ENCODE assay signal across 27 mouse cellular contexts in genomic region chr17:83083521-83083920, GRCm38 (mm10).
DNase-seq lines count a peak whose midpoint lies in the region; ATAC-seq and TF ChIP-seq lines count a peak whose summit lies in the region.
"Had no signal": no experiment of that assay in that cellular context is flagged by ENCODE, and none has a peak within 500 bp of the region (broad histone marks: within the 10 kb centered on the region; RNA-seq: fewer than 3 reads in every experiment).

No protein-coding gene starts in this region.

- H3K4me1 ChIP-seq in heart, embryonic 10.5 days, result peaks cover 26% of the 10 kb centered on the region
- H3K4me1 ChIP-seq in heart, adult 2 months (ENCODE audit: control insufficient read depth, insufficient read depth, low read length), result peaks cover 1% of the 10 kb centered on the region; the same call in 1 of the 2 replicates
- peaks cover 19% of the 10 kb centered on the region for H3K4me1 ChIP-seq in lung, embryonic 14.5 days (ENCODE audit: insufficient read depth)
- peaks cover 56% of the 10 kb centered on the region for H3K4me1 ChIP-seq in limb, embryonic 13.5 days
- H3K4me1 ChIP-seq in stomach, postnatal 0 days (replicated peaks; ENCODE audit: control insufficient read depth, insufficient read depth), result no peaks in the 10 kb centered on the region
- peaks cover 7% of the 10 kb centered on the region for H3K4me1 ChIP-seq in midbrain, embryonic 10.5 days
- H3K4me1 ChIP-seq: liver, embryonic 13.5 days; megakaryocyte, embryonic 14.5 days had no signal

- no peak for TF ChIP-seq CTCF in heart, adult 2 months (IDR thresholded peaks at IDR 0.05)
- TF ChIP-seq CTCF in lung, embryonic 14.5 days (IDR thresholded peaks at IDR 0.05; ENCODE audit: low read depth), result no peak
- TF ChIP-seq CTCF in stomach, postnatal 0 days (IDR thresholded peaks at IDR 0.05; ENCODE audit: low read depth), result no peak

- no peak overlapping the region for H3K4me2 ChIP-seq in lung, embryonic 14.5 days
- no peak overlapping the region for H3K4me2 ChIP-seq in limb, embryonic 13.5 days (replicated peaks)
- no peak overlapping the region for H3K4me2 ChIP-seq in stomach, postnatal 0 days (replicated peaks; ENCODE audit: low read depth)
- H3K4me2 ChIP-seq: embryonic facial prominence, embryonic 13.5 days; forebrain, embryonic 13.5 days; heart, embryonic 15.5 days; hindbrain, embryonic 15.5 days; liver, embryonic 13.5 days; neural tube, embryonic 13.5 days had no signal

- TF ChIP-seq POLR2A in heart, adult 2 months (IDR thresholded peaks at IDR 0.05; ENCODE audit: insufficient read depth, low read depth, low read length), result no peak

- no peak overlapping the region for H3K9ac ChIP-seq in heart, adult 2 months (ENCODE audit: low read depth, low read length)
- H3K9ac ChIP-seq in lung, embryonic 14.5 days, result no peak overlapping the region
- no peak overlapping the region for H3K9ac ChIP-seq in limb, embryonic 13.5 days
- H3K9ac ChIP-seq in stomach, postnatal 0 days (ENCODE audit: low read length), result no peak overlapping the region
- H3K9ac ChIP-seq: embryonic facial prominence, embryonic 13.5 days; forebrain, embryonic 13.5 days; heart, embryonic 15.5 days; hindbrain, embryonic 15.5 days; liver, embryonic 13.5 days; neural tube, embryonic 13.5 days had no signal

- no peak for TF ChIP-seq EP300 in heart, adult 2 months (IDR thresholded peaks at IDR 0.05; ENCODE audit: insufficient read depth, low read depth, low read length)
- no peak for TF ChIP-seq EP300 in stomach, postnatal 0 days (optimal IDR thresholded peaks at IDR 0.05)

- H3K4me3 ChIP-seq in heart, embryonic 10.5 days, result no peak overlapping the region
- no peak overlapping the region for H3K4me3 ChIP-seq in heart, adult 2 months
- no peak overlapping the region for H3K4me3 ChIP-seq in lung, embryonic 14.5 days (ENCODE audit: low read depth, low read length)
- no peak overlapping the region for H3K4me3 ChIP-seq in limb, embryonic 13.5 days
- H3K4me3 ChIP-seq in stomach, postnatal 0 days (ENCODE audit: low read depth, low read length), result no peak overlapping the region
- no peak overlapping the region for H3K4me3 ChIP-seq in midbrain, embryonic 10.5 days
- H3K4me3 ChIP-seq: embryonic facial prominence, embryonic 13.5 days; forebrain, embryonic 13.5 days; heart, embryonic 15.5 days; hindbrain, embryonic 15.5 days; liver, embryonic 13.5 days; megakaryocyte, embryonic 14.5 days; neural tube, embryonic 13.5 days had no signal

- no peaks in the 10 kb centered on the region for H3K79me2 ChIP-seq in heart, adult 2 months (replicated peaks; ENCODE audit: control insufficient read depth, insufficient read depth, low read length)

- H3K27ac ChIP-seq in heart, embryonic 10.5 days, result peak overlapping the region; percentile 65
- no peak overlapping the region for H3K27ac ChIP-seq in heart, adult 2 months
- peak overlapping the region; percentile 9; the same call in 1 of the 2 replicates for H3K27ac ChIP-seq in lung, embryonic 14.5 days (ENCODE audit: low read depth)
- H3K27ac ChIP-seq in limb, embryonic 13.5 days, result peak overlapping the region; percentile 39; the same call in 1 of the 2 replicates
- 0 out of 2 replicates have a peak overlapping the region, but pooled peaks have one; percentile 35 for H3K27ac ChIP-seq in stomach, postnatal 0 days (replicated peaks)
- no peak overlapping the region for H3K27ac ChIP-seq in midbrain, embryonic 10.5 days (replicated peaks)
- H3K27ac ChIP-seq: embryonic facial prominence, embryonic 13.5 days; forebrain, embryonic 13.5 days; heart, embryonic 15.5 days; hindbrain, embryonic 15.5 days; liver, embryonic 13.5 days had no signal

- H3K27me3 ChIP-seq in heart, embryonic 10.5 days (ENCODE audit: insufficient read depth, poor library complexity, severe bottlenecking), result no peaks in the 10 kb centered on the region
- H3K27me3 ChIP-seq in heart, adult 2 months (ENCODE audit: control insufficient read depth, insufficient read depth, low read length), result no peaks in the 10 kb centered on the region
- no peaks in the 10 kb centered on the region for H3K27me3 ChIP-seq in lung, embryonic 14.5 days (ENCODE audit: insufficient read depth, low read length)
- peaks cover 41% of the 10 kb centered on the region for H3K27me3 ChIP-seq in limb, embryonic 13.5 days
- H3K27me3 ChIP-seq in stomach, postnatal 0 days (ENCODE audit: control insufficient read depth, insufficient read depth, low read length), result no peaks in the 10 kb centered on the region
- peaks cover 94% of the 10 kb centered on the region for H3K27me3 ChIP-seq in midbrain, embryonic 10.5 days (ENCODE audit: low read depth, poor library complexity, severe bottlenecking)
- H3K27me3 ChIP-seq: heart, embryonic 15.5 days; hindbrain, embryonic 15.5 days; liver, embryonic 13.5 days had no signal

- WGBS in heart, embryonic 10.5 days, result 67% methylated on average over 3 of the region's 3 CpGs
- WGBS in heart, adult 2 months, result 69% methylated on average over 3 of the region's 3 CpGs
- 38% methylated on average over 3 of the region's 3 CpGs for WGBS in lung, embryonic 14.5 days
- WGBS in limb, embryonic 13.5 days, result 53% methylated on average over 3 of the region's 3 CpGs
- WGBS in stomach, postnatal 0 days, result 45% methylated on average over 3 of the region's 3 CpGs
- 74% methylated on average over 3 of the region's 3 CpGs for WGBS in midbrain, embryonic 10.5 days

- no peak for DNase-seq in heart, embryonic 10.5 days (ENCODE audit: low spot score)
- DNase-seq in heart, adult 2 months, result no peak
- no peak for DNase-seq in lung, embryonic 14.5 days
- no peak for DNase-seq in lung, postnatal 10 days
- no peak for DNase-seq in stomach, postnatal 0 days (ENCODE audit: low spot score)
- no peak for DNase-seq in left cerebral cortex, postnatal 14 days (ENCODE audit: low spot score in 2 of 2)
- DNase-seq in midbrain, embryonic 10.5 days (ENCODE audit: low spot score), result no peak
- DNase-seq: adrenal gland, postnatal 25 days; cerebellum, adult 11 months; cerebellum, adult 9-11 months; gastrocnemius, postnatal 36 days; heart, postnatal 36 days; kidney, adult 2 months; kidney, postnatal 4 days; liver, embryonic 13.5 days; lung, adult 2 months; lung, postnatal 36 days; midbrain, embryonic 14.5 days; right cerebral cortex, adult 18-20 months; right cerebral cortex, postnatal 4 days had no signal

- H3K36me3 ChIP-seq in heart, embryonic 10.5 days, result 0 out of 2 replicates have a peak, but pooled peaks cover 3% of the 10 kb centered on the region
- no peaks in the 10 kb centered on the region for H3K36me3 ChIP-seq in heart, adult 2 months (ENCODE audit: control insufficient read depth, insufficient read depth, low read length)
- no peaks in the 10 kb centered on the region for H3K36me3 ChIP-seq in lung, embryonic 14.5 days (ENCODE audit: insufficient read depth)
- no peaks in the 10 kb centered on the region for H3K36me3 ChIP-seq in limb, embryonic 13.5 days
- no peaks in the 10 kb centered on the region for H3K36me3 ChIP-seq in stomach, postnatal 0 days (ENCODE audit: control insufficient read depth, insufficient read depth, low read length)
- H3K36me3 ChIP-seq in midbrain, embryonic 10.5 days, result no peaks in the 10 kb centered on the region
- H3K36me3 ChIP-seq: embryonic facial prominence, embryonic 13.5 days; heart, embryonic 15.5 days; hindbrain, embryonic 15.5 days; liver, embryonic 13.5 days; neural tube, embryonic 13.5 days had no signal

- no peak for ATAC-seq in lung, embryonic 14.5 days (ENCODE audit: insufficient read depth)
- ATAC-seq in limb, embryonic 13.5 days (ENCODE audit: low FRiP score, low read depth), result no peak
- no peak for ATAC-seq in stomach, postnatal 0 days (ENCODE audit: low FRiP score, low TSS enrichment)
- ATAC-seq: forebrain, embryonic 13.5 days had no signal

- no peaks in the 10 kb centered on the region for H3K9me3 ChIP-seq in heart, embryonic 10.5 days
- H3K9me3 ChIP-seq in lung, embryonic 14.5 days (ENCODE audit: low read depth, low read length), result no peaks in the 10 kb centered on the region
- H3K9me3 ChIP-seq in limb, embryonic 13.5 days, result no peaks in the 10 kb centered on the region; the same call in 1 of the 2 replicates
- H3K9me3 ChIP-seq in stomach, postnatal 0 days (ENCODE audit: control insufficient read depth, low read length), result no peaks in the 10 kb centered on the region
- peaks cover 12% of the 10 kb centered on the region; the same call in 1 of the 2 replicates for H3K9me3 ChIP-seq in midbrain, embryonic 10.5 days (replicated peaks)
- H3K9me3 ChIP-seq: embryonic facial prominence, embryonic 13.5 days; heart, embryonic 15.5 days; hindbrain, embryonic 15.5 days; liver, embryonic 13.5 days had no signal

- intact Hi-C loops in heart, adult 2 months (cut with DNase I), result no loop called here
- intact Hi-C loops in left cerebral cortex, postnatal 14 days (cut with DNase I), result no loop called here

Comparison
In these comparisons a context has a peak if more than half of its experiments do, and no peak if none do; other contexts are left out.
1. H3K27ac ChIP-seq: peak in heart, embryonic 10.5 days (single experiment), lung, embryonic 14.5 days (single experiment), limb, embryonic 13.5 days (single experiment) and stomach, postnatal 0 days (single experiment); none in heart, adult 2 months (single experiment) and midbrain, embryonic 10.5 days (single experiment).